Mouse (Mus musculus) adrenal gland, adult (tissue): ENCODE measurements around the gene Slc4a1.

ENCODE experiments used
- DNase-seq, 2 experiments: peaks; one replicate each; pipeline ENCODE4 v3.0.0; 2022 to 2023; ENCODE audit warnings: low spot score in 1 of 2; ENCODE audit not compliant: inconsistent age in 2 of 2

Slc4a1 gene

DNA sequence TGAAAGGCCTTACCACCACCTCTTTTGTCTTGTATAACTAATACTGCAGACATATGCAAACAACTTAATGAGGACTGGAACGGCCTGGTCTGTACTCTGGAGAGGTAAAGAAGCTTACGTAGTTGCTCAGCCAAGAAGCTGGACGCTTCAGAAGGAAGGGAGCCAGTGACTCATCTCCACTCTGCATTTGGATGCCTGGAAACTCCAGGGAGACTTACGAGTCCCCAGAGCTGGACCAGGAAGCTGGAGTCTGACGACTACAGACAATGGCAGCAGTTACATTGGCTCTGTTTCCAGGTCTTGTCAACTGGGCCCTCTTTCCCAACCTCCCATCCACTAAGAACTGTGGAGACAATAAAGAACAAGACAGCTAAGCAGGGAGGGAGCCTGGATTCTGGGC is 38.8 kb downstream of the Slc4a1 start:
- DNase-seq: peak in 1 of 2 experiments; percentile 49

DNA sequence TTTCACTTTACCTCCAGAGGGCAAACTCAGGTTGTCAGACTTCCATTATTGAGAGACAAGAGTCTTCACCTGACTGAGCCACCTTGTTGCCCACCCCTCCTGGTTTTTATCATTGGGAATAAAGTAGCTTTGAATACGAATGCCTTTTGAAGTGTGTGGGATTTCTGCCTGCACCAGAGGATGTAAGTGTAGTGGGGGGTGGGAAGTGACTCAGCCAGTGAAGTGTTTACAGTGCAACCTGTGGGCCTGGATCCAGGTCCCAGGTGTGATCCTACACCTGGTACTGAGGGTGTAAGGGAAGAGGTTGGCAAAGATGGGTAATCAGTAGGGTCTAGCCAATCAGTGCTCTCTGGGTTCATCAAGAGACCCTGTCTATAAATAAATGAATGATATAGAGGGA is 42.5 kb downstream of the Slc4a1 start:
- no peak for DNase-seq

GRCm38 (mm10) chr11:102321931-102322330 is 44.1 kb downstream of the Slc4a1 start:
- DNase-seq: peak in 1 of 2 experiments; percentile 42

- DNase-seq: peak; percentile 80 to 93
Observed at GRCm38 (mm10) chr11:102320686-102321005, 45.4 kb downstream of the Slc4a1 start.

DNA sequence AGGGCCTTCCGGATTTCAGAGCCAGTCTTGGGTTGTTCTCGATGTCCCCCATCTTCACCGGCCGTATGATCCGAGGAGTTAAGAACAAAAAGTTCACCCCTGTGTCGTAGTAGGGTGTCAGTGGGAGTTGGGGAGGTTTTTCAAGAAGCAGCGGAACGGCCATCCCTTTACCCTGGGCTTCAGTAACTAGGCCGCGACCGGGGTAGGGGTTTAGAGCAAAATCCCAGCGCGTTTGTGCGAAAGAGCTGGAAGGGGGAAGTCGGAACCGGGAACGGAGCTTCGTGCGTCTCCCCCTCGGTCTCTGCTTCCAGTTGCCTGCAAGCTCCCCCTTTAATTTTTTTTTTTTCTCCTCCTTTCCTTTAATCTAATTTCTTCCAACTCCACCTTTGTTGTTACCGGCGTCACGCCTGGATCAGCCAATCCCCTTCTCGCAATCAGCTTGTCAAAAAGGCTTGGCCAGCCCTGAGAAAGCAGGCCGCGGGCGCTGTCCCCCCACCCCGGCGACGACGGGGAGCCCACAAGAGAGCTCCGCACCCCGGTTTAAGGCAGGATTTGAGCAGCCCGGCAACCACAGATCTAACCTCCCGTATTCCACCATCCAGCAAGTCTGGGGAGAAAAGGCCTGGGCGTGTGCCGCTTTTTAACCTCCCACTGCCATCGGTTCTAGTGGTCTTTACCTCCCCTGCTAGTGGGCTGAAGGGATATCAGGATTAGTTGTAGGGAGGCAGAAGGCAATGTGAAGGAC is 45.9 kb downstream of the Slc4a1 start:
- DNase-seq: peak; percentile 93 to 97

GRCm38 (mm10) chr11:102319410-102319792 is 46.6 kb downstream of the Slc4a1 start, which contains the start of gene Ubtf:
TSS of gene Ubtf (minus strand) at chr11:102319742.
- peak; percentile 89 to 96 for DNase-seq

DNA sequence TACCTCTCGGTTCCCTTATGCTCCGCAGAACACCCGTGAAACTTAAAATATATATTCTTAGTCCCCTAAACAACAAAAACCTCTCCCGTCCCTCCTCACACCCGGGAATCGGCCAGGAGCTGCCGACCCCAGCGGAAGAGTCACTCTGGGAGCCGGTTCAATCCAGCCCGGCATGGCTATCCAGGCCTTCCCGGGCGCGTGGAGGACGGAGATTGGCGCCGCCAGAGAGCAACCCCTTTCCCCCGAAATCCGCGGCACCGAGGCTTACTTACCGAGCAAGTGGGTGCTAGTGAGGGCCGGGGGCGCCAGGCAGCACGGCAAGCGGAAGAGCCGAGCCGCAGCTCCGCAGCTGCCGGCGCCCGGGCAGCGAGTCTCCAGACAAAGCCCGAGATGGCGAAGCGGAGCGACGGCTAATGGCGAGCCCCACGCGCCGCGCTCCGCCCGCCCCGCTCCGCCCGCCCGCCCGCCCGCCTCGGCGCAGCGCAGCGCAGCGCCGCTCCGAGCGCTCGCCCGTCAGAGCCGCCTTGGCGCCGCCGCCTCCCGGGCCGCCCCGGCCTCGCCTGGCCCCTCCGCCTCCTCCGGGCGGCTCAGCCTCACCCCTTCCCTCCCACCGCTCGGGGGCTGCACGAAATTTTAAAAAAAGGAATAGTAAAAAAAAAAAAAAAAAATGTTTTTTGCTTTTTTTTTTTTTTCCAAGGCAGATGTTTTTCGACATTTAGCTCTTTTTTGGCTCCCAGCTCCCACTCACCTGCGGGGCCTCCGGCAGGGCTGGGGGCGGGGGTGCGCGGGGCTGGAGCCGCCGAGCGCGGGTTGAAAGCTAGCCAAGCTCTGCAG is 47.2 kb downstream of the Slc4a1 start:
- DNase-seq: peak; percentile 72 to 90

DNA sequence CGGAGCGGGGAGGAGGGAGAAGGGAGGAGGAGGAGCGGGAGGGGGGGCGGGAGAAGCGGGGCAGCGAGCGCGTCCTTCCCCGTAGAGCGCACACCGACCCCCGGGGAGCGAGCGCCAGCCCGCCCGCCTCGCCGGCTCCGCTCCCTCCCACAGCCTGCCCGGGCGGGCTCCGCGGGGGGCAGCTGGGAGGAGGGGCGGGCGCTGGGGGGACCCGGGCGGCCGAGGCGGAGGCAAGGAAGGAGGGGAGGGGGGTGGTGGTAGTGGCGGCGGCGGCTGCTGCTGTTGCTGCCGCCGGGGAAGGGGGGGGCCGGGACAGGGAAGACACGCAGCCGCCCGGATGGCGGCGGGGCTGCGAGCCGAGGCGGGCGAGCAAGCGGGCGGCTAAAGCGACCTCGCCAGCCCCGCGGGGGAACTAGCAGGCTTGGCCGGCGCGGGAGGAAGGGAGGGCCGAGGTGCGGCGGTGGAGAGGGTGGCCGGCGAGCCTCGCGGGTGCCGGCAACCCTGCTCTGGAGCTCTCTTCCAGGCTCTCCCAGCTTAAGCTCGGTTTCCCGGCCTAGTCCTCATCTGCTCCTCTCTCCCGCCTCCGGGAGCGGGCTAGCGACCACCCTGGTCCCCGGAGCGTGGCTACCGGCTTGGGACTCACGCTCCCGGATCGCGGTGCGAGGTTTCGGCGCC is 48.0 kb downstream of the Slc4a1 start:
- DNase-seq: peak; percentile 86 to 94

DNA sequence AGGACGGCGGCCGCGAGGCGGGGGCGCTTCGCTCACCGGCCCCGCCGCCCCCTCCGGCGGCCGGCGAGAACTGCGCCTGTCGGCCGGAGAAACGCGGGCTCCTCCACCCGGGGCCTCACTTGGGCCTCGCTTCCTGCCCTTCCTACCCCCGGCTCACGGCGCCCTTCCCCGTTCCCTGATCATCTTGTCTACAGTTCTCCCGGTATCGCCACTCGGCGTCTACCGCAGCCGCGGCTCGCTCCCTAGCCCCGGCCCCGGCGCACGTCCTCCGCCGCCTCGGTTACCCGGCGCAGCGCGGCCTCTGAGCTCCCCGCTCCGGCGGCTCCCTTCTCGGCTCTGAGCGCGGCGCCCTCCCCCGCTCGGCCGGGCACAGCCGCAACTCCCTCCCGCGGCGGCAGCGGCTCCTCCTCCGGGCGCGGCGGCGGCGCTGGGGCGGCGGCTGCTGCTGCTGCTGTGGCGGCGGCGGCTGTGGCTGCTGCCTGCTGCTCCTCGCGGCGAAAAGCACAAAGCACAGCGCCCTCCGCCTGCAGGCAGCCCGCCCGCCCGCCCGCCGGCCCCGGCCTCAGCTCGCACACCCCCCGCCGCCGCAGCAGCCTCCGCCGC is 48.6 kb downstream of the Slc4a1 start:
- peak; percentile 74 to 84 for DNase-seq

GRCm38 (mm10) chr11:102316572-102317297 is 49.3 kb downstream of the Slc4a1 start:
- DNase-seq: peak; percentile 96 to 97

GRCm38 (mm10) chr11:102315690-102316571 is 50.1 kb downstream of the Slc4a1 start:
- peak in 1 of 2 experiments; percentile 65 for DNase-seq

DNA sequence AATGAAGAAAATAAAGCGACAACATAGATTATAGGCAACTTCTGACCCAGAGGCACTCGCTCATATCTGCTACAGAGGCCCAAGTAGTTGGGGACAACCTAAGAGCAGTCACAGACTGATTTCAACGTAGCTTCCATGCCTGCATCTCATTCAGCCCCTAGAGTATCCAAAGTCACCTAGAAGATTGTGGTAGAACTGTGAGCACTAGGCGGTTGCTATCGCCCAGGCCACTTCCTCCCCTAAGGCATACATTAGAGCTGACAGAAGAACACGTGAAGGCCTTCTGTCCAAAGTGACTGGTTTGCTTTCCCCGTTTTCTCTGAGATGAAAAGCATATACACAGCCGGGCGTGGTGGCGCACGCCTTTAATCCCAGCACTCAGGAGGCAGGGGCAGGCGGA is 51.7 kb downstream of the Slc4a1 start:
- peak in 1 of 2 experiments; percentile 56 for DNase-seq

DNA sequence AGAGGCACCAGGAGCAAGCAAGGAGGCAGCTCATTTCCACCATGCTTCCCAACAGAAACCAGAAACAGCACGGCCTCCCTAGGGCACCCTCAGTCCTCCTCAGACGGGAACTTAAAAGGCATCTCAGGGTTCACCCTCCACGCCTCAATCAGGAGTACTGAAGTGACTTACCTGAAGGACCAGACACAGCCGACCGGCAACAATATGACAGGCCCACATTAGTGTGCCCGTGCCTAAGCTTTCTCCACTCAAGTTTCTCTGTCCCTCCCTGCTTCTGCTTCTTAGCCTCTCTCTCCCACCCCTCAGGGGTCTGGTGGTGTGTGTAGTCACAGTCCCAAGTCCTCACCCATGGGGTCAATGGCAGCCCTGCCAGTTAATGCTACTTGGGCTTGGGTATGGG is 53.4 kb downstream of the Slc4a1 start:
- DNase-seq: peak in 1 of 2 experiments; percentile 38

GRCm38 (mm10) chr11:102311966-102312365 is 54.0 kb downstream of the Slc4a1 start:
- peak in 1 of 2 experiments; percentile 38 for DNase-seq

GRCm38 (mm10) chr11:102310768-102311695 is 55.0 kb downstream of the Slc4a1 start:
- peak; percentile 60 to 80 for DNase-seq

- DNase-seq: peak; percentile 69 to 82
Observed at GRCm38 (mm10) chr11:102309821-102310617, 56.0 kb downstream of the Slc4a1 start.

DNA sequence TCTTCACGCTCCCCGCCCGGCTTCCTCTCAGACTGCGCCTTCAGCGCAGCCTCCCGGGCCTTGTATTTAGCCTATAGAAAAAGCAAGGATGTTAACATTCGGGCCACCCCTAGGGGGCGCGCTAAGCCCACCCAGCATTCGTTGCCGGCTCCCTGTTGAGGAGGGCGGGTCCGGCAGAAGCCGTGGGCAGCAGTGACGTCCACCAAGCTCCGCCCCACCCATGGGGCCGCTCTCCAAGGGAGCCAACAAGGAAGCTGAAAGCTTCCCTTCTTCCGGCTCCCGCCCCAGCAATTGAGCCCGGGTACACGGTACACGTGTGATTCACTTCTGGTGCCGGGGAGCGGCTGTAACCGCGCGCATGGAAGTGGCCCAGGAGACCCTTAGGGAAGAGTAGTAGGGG is 57.0 kb downstream of the Slc4a1 start:
- peak; percentile 98 to 99 for DNase-seq

- peak; percentile 24 to 51 for DNase-seq
Observed at GRCm38 (mm10) chr11:102308104-102308503, 57.9 kb downstream of the Slc4a1 start.
